Comparison of ENCODE assay signal across 8 mouse cellular contexts in genomic region chr2:137117321-137117690, GRCm38 (mm10). TPM values are rescaled to one million over a fixed set of nuclear protein-coding genes. Genes with fewer than 3 reads are reported as not detected.
A peak's percentile ranks its signal among the peaks of the same experiment; 100 is the strongest.
DNase-seq lines count a peak whose midpoint lies in the region; ATAC-seq lines count a peak whose summit lies in the region.

No protein-coding gene starts in this region.

- peak overlapping the region; percentile 99 for H3K27ac ChIP-seq in lung, embryonic 16.5 days (ENCODE audit: low read length)

- no peaks in the 10 kb centered on the region for H3K27me3 ChIP-seq in lung, embryonic 16.5 days (ENCODE audit: control insufficient read depth, insufficient read depth, low read depth, low read length)

- no peaks in the 10 kb centered on the region for H3K36me3 ChIP-seq in lung, embryonic 16.5 days (ENCODE audit: control insufficient read depth, insufficient read depth, low read length)

- peak; percentile 93 for DNase-seq in NIH3T3 (ENCODE audit: low read depth)
- DNase-seq in cerebellum, adult 8-10 months = peak; percentile 35
- peak; percentile 38 to 62 for DNase-seq in layer of hippocampus, adult 8-10 months (ENCODE audit: low spot score in 2 of 2)
- peak; percentile 76 for DNase-seq in ovary, adult 18-20 months (ENCODE audit: low spot score)
- DNase-seq in thymus, postnatal 25 days = peak; percentile 41

- peaks cover 15% of the 10 kb centered on the region for H3K4me1 ChIP-seq in lung, embryonic 16.5 days (replicated peaks; ENCODE audit: control insufficient read depth, insufficient read depth, low read length)

- peak overlapping the region; percentile 82 for H3K4me3 ChIP-seq in lung, embryonic 16.5 days (ENCODE audit: low read length)

- peak; percentile 62 for ATAC-seq in frontal cortex, adult (ENCODE audit: low TSS enrichment)
- ATAC-seq in hematopoietic stem cell, adult 5-6 weeks (replicated peaks in 1 of 2; ENCODE audit: insufficient read depth in 1 of 2, low FRiP score in 2 of 2, low TSS enrichment in 1 of 2, low read depth in 1 of 2, poor library complexity in 2 of 2, severe bottlenecking in 2 of 2) = peak; percentile 61 to 62
- peak; percentile 65 for ATAC-seq in lung, embryonic 16.5 days (ENCODE audit: low read depth)

- no peaks in the 10 kb centered on the region for H3K9me3 ChIP-seq in lung, embryonic 16.5 days (ENCODE audit: control insufficient read depth, low read length)

- peak overlapping the region; percentile 88 for H3K9ac ChIP-seq in lung, embryonic 16.5 days (ENCODE audit: low read length)

- H3K4me2 ChIP-seq in lung, embryonic 16.5 days (ENCODE audit: low read depth, low read length) = peak overlapping the region; percentile 95

- 0% methylated on average over 33 of the region's 33 CpGs for WGBS in lung, embryonic 16.5 days

RNA-seq across cellular contexts. Expression of gene Jag1, which starts 0.9 kb away (rescaled TPM):
- 1.3 and 2.4 TPM in 2 replicates for total RNA-seq in hematopoietic stem cell, adult 5-6 weeks (2017)
- 10 to 100 TPM; 10.0 to 11.6 (median 10.9) TPM for total RNA-seq in layer of hippocampus, adult 8-10 months (2022)
- polyA plus RNA-seq in lung, embryonic 16.5 days (2015; fragmentation: Nextera tagmentation; extraction: Ambion mirVana) = 12.1 and 16.1 TPM in 2 replicates

Comparison
In these comparisons a context has a peak if more than half of its experiments do, and no peak if none do; other contexts are left out.
1. Peak in every context shown above with its lines: DNase-seq, ATAC-seq, H3K4me3 ChIP-seq and H3K27ac ChIP-seq.
2. DNase-seq: peak in every context shown above with its lines; median percentile 93 in NIH3T3; 76 in ovary, adult 18-20 months; 50 in layer of hippocampus, adult 8-10 months; 41 in thymus, postnatal 25 days; 35 in cerebellum, adult 8-10 months.